Mouse (Mus musculus): Measurements from ENCODE around the gene Kif1b. TPM values are rescaled to one million over a fixed set of nuclear protein-coding genes. Genes with fewer than 3 reads are reported as not detected.
A peak's percentile ranks its signal among the peaks of the same experiment; 100 is the strongest.

The Kif1b gene
- polyA plus RNA-seq, 1 experiment from 2014 or later, result 160 TPM

DNA sequence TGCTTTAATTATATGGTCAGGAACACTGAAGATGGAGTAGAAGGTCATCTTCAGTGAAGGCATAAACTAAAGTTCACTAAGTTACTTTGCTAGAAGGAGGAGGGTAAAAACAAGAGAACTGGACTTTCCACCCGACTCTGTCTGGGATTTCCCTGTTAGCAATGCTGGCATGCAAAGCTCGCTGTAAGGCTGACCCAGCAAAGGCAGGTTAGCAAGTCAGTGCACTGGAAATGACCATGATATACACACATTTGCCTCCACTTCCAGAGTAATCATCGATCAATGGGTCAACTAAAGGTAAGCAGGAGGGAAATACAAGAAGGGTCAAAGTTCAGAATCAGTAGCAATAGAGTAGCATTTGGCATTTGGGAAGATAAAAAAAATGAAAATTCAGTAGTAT lies 46.6 kb downstream of the Kif1b start:
- no peak overlapping the region for H3K9ac ChIP-seq (replicated peaks)
- no peak for ATAC-seq
- H3K27me3 ChIP-seq, result no peaks in the 10 kb centered on the region
- no peak overlapping the region for H3K4me2 ChIP-seq (replicated peaks)
- H3K36me3 ChIP-seq, result peaks cover 66% of the 10 kb centered on the region
- H3K4me1 ChIP-seq (replicated peaks), result peaks cover 12% of the 10 kb centered on the region
- no peak overlapping the region for H3K27ac ChIP-seq
- no peak overlapping the region for H3K4me3 ChIP-seq (replicated peaks)
- no peaks in the 10 kb centered on the region for H3K9me3 ChIP-seq
- 90% methylated on average over 3 of the region's 3 CpGs for WGBS

DNA sequence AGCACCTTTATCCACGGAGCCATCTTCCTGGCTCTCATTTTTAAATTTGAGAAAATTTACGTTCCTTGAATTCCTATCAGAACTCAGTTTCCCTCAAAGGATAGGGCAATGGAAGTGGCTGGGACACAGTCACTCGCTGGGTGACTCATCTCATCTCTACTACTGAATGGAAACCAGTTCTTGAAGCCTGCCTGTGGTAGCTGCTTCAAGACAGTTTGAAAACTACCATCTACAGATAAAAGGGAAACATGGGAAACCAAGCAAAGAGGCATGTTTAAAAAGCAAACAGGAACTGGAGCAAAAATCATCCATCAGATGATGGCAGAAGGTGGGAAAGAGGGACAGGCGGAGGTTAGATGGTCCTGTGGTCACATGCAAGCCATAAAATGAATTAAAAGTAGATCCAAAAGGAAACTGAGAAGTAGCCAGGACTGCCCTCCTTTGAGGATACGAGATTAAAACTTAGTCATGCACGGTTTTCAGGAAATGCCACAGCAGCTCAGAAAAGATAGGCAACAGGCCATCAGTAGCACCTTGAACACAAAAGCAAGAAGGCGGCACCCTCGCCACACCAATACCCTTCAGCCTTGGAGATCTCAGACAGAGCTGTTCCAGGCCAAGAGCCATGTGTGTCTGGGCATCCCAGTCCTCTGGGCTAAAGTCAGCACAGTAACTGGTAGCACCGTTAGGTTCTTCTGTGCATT lies 48.0 kb downstream of the Kif1b start:
- H3K4me2 ChIP-seq (replicated peaks), result no peak overlapping the region
- ATAC-seq, result no peak
- no peak overlapping the region for H3K4me3 ChIP-seq (replicated peaks)
- no peak overlapping the region for H3K27ac ChIP-seq
- WGBS, result 88% methylated on average over 9 of the region's 9 CpGs
- no peaks in the 10 kb centered on the region for H3K27me3 ChIP-seq
- H3K9ac ChIP-seq (replicated peaks), result no peak overlapping the region
- H3K4me1 ChIP-seq (replicated peaks), result peaks cover 25% of the 10 kb centered on the region
- H3K9me3 ChIP-seq, result no peaks in the 10 kb centered on the region
- peaks cover 60% of the 10 kb centered on the region for H3K36me3 ChIP-seq

DNA sequence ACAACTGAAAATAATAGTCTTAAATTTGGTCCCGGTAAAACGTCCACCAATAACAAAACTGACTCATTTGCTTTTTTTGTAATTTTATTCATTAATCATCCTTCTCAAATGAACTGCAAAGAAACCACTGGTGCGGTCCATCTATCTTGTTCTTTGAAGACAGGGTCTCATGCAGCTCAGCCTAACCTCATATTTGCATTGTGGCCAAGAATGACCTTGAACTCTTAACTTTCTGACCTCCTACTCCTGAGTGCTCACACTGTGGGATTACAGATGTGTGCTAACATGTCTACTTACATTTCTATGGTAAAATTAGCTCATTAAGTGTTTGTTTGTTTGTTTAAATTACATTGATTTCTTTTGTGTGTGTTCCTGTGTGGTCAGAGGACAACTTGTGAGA lies 48.6 kb downstream of the Kif1b start:
- Histone ChIP-seq H3K4me2 (replicated peaks) (no peak overlapping the region), H3K4me3 (replicated peaks) (no peak overlapping the region), H3K27me3 (no peaks in the 10 kb centered on the region), H3K4me1 (replicated peaks) (peaks cover 29% of the 10 kb centered on the region), H3K36me3 (peaks cover 58% of the 10 kb centered on the region), H3K9ac (replicated peaks) (no peak overlapping the region), H3K27ac (no peak overlapping the region), H3K9me3 (no peaks in the 10 kb centered on the region)
- no peak for ATAC-seq
- 94% methylated on average over 3 of the region's 3 CpGs for WGBS

DNA sequence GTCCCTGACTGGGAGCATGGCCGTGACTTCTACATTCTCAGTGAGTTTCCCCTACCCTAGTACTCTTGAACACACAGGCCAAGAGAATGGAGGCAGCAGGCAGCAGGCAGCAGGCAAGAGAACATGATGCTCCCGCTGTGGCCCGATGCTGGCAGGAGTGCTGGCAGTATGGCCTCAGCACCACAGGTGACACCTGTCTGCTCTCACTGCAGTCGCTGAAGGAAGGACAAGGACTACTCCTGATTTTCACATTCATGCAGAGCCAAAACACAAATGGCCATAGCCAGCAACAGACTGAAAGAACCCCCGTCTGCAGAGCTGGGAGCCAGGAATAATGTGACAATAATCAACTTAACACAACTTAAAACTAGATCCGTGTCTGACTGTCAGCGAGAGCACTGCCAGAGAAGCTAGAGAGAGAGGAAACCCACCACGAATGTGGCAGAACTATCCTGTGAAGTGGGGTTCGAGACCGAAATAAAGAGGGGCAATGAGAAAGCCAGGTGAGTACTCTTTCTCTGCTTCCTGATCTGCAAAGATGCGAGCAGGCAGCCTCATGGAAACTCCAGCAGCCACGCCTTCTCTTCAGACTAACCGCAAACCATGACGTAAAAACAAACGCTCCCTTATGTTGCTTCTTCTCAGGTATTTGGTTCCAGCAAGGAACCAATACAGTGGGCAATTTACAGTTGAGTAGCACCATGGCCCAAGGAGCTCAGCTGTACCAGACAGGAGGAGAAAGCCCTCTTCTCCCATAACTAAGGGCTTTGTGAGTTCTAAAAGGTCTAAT lies 50.8 kb downstream of the Kif1b start:
- peaks cover 29% of the 10 kb centered on the region for H3K4me1 ChIP-seq (replicated peaks)
- H3K4me3 ChIP-seq (replicated peaks), result no peak overlapping the region
- no peaks in the 10 kb centered on the region for H3K9me3 ChIP-seq
- H3K9ac ChIP-seq (replicated peaks), result no peak overlapping the region
- peaks cover 53% of the 10 kb centered on the region for H3K36me3 ChIP-seq
- no peaks in the 10 kb centered on the region for H3K27me3 ChIP-seq
- no peak overlapping the region for H3K4me2 ChIP-seq (replicated peaks)
- no peak for ATAC-seq
- peak overlapping the region; percentile 78 for H3K27ac ChIP-seq
- 84% methylated on average over 15 of the region's 15 CpGs for WGBS

DNA sequence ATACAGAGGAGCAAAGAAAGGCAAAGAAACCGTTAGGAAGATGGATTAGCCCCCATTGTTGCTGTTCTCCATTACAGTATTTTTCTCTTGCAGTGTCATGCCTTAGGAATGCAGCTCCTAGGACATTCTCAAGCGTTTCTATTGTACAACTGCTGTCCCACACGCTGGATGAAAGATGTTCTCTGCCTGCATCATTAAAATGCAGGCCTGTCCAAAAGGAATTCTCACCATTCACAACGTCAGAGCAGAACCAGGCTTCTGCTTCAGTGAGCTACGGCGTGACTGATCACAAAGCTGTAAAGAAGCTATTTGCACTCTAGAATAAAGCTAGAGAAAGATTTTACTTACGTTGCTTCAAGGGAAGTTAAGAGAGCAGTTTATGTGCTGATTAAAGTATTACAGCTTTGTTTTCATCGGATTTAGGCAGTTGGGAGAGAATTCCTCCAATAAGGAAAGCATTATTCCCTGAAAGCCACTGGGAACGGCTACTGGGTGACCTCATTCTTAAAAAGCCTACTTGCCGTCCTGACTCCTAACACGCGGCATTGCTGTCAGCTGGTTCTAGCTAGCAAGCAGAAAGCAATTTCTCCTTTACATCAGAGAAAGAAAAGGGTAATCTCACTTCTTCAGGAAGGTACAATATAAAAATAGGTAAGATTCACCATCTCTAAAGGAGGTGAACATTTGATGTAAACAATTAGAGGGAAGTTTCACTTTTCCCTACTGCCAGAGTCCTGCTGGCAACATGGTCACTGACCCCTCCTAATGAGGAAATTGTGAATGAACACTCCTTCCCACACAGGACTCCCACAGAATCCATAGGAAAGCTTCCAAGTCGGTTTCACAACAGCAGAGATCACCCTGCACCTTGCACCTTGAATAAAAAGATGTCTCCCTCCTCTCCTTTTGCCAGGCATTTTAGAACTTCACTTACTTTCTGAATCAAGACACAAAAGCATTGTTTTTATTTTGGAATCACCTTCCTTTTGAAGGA lies 51.9 kb downstream of the Kif1b start:
- H3K9me3 ChIP-seq, result no peaks in the 10 kb centered on the region
- H3K4me2 ChIP-seq (replicated peaks), result 0 out of 2 replicates have a peak overlapping the region, but pooled peaks have one; percentile 5
- H3K4me1 ChIP-seq (replicated peaks), result peaks cover 29% of the 10 kb centered on the region
- H3K27ac ChIP-seq, result peak overlapping the region; percentile 78
- no peak overlapping the region for H3K9ac ChIP-seq (replicated peaks)
- WGBS, result 8% methylated on average over 13 of the region's 13 CpGs
- H3K27me3 ChIP-seq, result no peaks in the 10 kb centered on the region
- H3K4me3 ChIP-seq (replicated peaks), result no peak overlapping the region
- peaks cover 56% of the 10 kb centered on the region for H3K36me3 ChIP-seq
- ATAC-seq, result peak; percentile 93

DNA sequence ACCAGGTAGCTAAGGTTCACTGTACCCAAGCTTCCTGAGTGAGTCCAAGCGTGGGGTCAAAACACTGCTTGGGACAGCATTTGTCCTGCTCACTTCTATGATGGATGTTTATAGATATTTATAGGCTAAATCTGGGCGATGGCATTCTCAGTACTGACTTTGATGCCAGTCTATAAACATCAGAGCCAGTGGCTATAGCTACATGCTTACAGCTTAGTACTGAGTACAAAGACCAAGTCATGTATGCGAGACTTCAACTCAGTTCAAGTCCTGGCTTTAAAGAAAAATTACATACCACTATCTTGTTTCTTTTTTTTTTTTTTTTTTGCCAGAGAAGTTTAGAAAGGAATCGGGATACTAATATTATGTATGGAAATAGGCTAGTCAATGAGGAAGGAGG lies 52.7 kb downstream of the Kif1b start:
- Histone ChIP-seq H3K27me3 (no peaks in the 10 kb centered on the region), H3K4me1 (replicated peaks) (peaks cover 29% of the 10 kb centered on the region), H3K36me3 (peaks cover 62% of the 10 kb centered on the region), H3K27ac (peak overlapping the region; percentile 78), H3K4me3 (replicated peaks) (no peak overlapping the region), H3K9ac (replicated peaks) (no peak overlapping the region), H3K9me3 (no peaks in the 10 kb centered on the region), H3K4me2 (replicated peaks) (no peak overlapping the region)
- ATAC-seq, result 0 out of 2 replicates have a peak, but pooled peaks have one; percentile 44
- 43% methylated on average over 4 of the region's 4 CpGs for WGBS

DNA sequence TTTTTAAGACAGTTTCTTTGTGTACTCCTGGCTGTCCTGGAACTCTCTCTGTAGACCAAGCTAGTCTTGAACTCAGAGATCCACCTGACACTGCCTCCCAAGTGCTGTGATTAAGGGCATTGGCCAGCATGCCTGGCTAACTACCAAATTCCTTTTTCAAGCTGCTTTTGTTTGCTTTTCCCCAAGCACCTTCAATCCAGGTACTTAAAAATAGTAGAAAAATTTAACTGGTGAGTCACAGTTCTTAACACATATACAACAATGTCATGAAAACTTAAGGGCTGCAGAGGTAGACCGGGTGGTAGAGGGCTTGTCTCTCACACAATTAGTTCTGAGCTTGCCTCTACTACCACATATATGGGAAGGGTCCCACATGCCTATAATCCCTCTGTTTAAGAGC lies 58.2 kb downstream of the Kif1b start:
- Histone ChIP-seq H3K27ac (peak overlapping the region; percentile 90; the same call in 1 of the 2 replicates), H3K4me2 (replicated peaks) (no peak overlapping the region), H3K9me3 (no peaks in the 10 kb centered on the region), H3K4me3 (replicated peaks) (no peak overlapping the region), H3K36me3 (peaks cover 66% of the 10 kb centered on the region), H3K27me3 (no peaks in the 10 kb centered on the region), H3K4me1 (replicated peaks) (peaks cover 17% of the 10 kb centered on the region), H3K9ac (replicated peaks) (no peak overlapping the region)
- no peak for ATAC-seq
- 93% methylated on average over 1 of the region's 1 CpGs for WGBS

DNA sequence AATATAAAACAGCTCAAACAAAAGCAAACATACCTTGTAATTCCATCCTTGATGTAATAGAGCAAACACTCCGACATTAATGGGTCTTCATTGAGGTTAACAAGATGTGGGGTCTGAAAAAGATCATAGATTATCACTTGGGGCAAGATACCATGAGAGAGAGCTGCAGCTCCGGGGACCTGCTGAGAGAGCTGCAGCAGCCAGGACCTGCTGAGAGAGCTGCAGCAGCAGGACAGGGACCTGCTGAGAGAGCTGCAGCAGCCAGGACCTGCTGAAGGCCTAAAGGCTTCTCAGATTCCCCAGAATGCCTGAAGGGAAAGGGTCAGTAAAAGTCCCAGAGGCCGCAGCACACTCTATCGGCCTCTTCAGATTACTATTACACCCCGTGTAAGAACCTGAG lies 59.7 kb downstream of the Kif1b start:
- Histone ChIP-seq H3K9me3 (no peaks in the 10 kb centered on the region), H3K27ac (peak overlapping the region; percentile 90), H3K27me3 (no peaks in the 10 kb centered on the region), H3K4me3 (replicated peaks) (no peak overlapping the region), H3K36me3 (peaks cover 70% of the 10 kb centered on the region), H3K9ac (replicated peaks) (no peak overlapping the region; the same call in 1 of the 2 replicates), H3K4me2 (replicated peaks) (no peak overlapping the region), H3K4me1 (replicated peaks) (peaks cover 16% of the 10 kb centered on the region)
- ATAC-seq, result peak; percentile 69
- 43% methylated on average over 5 of the region's 5 CpGs for WGBS

DNA sequence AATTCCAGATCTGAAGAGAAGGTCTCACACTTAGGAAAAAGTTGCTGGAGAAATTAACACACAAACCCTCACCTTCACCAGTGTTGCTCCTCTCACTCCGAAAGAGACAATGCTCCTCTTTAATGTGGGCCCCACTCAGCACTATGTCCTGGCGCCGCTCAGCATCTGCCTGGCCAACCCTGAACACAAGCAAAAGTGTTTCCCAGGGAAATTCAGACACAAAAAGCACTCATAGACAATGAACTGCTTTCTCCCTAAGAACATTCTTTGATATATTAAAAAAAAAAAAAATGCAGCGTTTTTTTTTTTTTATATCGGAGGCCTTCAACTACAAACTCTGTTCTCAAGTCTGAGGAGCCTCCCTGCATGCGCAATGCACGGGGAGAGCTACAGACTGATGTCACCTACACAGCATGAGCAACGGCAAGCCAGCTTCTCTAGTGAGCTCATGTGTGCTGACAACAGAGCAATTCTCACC lies 60.3 kb downstream of the Kif1b start:
- WGBS, result 18% methylated on average over 8 of the region's 8 CpGs
- Histone ChIP-seq H3K27ac (peak overlapping the region; percentile 90), H3K36me3 (peaks cover 69% of the 10 kb centered on the region), H3K4me2 (replicated peaks) (no peak overlapping the region; the same call in 1 of the 2 replicates), H3K4me1 (replicated peaks) (peaks cover 16% of the 10 kb centered on the region), H3K9me3 (no peaks in the 10 kb centered on the region), H3K4me3 (replicated peaks) (no peak overlapping the region), H3K9ac (replicated peaks) (no peak overlapping the region), H3K27me3 (no peaks in the 10 kb centered on the region)
- peak; percentile 72 for ATAC-seq

DNA sequence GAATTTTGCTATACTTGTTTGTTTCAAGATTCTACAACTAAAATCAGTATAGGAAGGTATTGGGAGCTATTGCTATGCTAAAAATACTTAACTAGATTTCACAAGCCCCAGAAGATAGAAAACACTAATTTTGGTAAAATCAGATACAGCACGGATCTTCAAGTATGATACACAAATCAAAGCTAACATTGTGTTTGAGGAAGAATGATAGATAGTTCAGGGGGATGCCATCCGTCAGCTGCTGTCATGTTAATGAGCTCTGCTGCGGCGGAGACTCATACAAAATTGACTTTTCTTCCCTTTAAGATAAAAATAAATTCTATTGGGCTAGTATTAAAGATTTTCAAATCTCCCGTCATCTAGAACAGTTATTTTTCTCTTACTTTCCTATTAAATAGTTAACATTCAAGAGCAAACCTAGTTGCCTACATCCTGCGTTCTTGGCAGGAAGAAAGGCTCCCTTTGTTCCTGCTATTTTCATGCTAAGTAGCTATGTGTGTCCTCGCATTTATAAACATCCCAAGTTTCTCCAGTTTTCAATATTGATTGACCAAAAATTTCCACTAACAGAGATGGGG lies 60.8 kb downstream of the Kif1b start:
- Histone ChIP-seq H3K4me1 (replicated peaks) (peaks cover 16% of the 10 kb centered on the region), H3K4me3 (replicated peaks) (no peak overlapping the region), H3K27ac (peak overlapping the region; percentile 90), H3K4me2 (replicated peaks) (no peak overlapping the region; the same call in 1 of the 2 replicates), H3K36me3 (peaks cover 66% of the 10 kb centered on the region), H3K9ac (replicated peaks) (no peak overlapping the region), H3K9me3 (no peaks in the 10 kb centered on the region), H3K27me3 (no peaks in the 10 kb centered on the region)
- no peak for ATAC-seq
- WGBS, result 22% methylated on average over 7 of the region's 7 CpGs

DNA sequence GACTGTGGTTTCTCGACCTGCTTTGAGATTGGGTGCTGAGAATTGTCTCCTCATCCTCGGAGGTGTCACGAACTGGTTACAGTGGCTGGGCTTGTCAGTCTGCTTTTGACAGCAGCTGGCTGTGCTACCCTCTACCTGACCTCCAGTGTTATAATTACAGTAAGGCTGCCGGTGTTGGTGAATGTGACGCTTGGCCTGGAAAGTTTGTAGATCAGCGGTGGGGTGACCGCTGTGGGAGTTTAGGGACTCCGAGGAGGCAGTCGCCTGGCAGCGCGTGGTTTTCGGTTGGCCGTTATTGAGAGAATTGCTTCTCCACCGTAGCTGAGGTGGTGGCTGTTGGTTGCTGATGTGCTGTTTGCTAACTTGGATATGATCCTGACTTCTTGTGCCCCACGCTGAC lies 70.5 kb downstream of the Kif1b start:
- H3K4me3 ChIP-seq (replicated peaks), result no peak overlapping the region
- H3K27me3 ChIP-seq, result no peaks in the 10 kb centered on the region
- H3K4me1 ChIP-seq (replicated peaks), result 0 out of 2 replicates have a peak, but pooled peaks cover 2% of the 10 kb centered on the region
- H3K27ac ChIP-seq, result no peak overlapping the region
- no peak overlapping the region for H3K9ac ChIP-seq (replicated peaks)
- 94% methylated on average over 15 of the region's 15 CpGs for WGBS
- no peak for ATAC-seq
- H3K4me2 ChIP-seq (replicated peaks), result no peak overlapping the region
- no peaks in the 10 kb centered on the region for H3K9me3 ChIP-seq
- H3K36me3 ChIP-seq, result peaks cover 55% of the 10 kb centered on the region
